Mouse (Mus musculus): Measurements from ENCODE around the gene Cables2. TPM values are rescaled to one million over a fixed set of nuclear protein-coding genes. Genes with fewer than 3 reads are reported as not detected.
A peak's percentile ranks its signal among the peaks of the same experiment; 100 is the strongest.

The Cables2 gene
- polyA plus RNA-seq, 1 experiment: 13.2 TPM

DNA sequence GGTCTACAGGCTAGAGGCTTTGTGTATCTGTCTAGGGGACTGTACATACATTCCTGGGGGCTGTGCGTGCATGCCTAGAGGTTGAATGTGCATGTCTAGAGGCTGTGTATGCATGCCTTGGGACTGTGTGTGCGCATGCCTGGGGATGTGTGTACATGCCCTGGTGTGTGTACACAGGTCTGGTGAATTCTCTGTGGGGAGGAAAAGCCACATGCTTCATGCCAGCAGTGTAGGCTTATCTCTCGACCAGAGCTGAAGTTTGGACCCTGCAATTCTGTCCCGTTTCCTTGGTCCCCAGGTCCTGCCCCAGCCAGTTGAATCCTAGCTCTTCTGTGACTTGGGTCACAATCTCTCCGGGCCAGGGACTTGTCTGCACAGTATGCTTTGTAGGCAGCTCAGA, 18.3 kb upstream of the Cables2 start:
- peak overlapping the region; percentile 63 for H3K27ac ChIP-seq (ENCODE audit: insufficient read depth, low read length)
- TF ChIP-seq EP300 (IDR thresholded peaks at IDR 0.05; ENCODE audit: insufficient read depth, low read depth, low read length): no peak
- no peaks in the 10 kb centered on the region for H3K27me3 ChIP-seq (ENCODE audit: control insufficient read depth, insufficient read depth, low read length, poor library complexity, severe bottlenecking)
- peaks cover 26% of the 10 kb centered on the region for H3K4me1 ChIP-seq (ENCODE audit: control insufficient read depth, insufficient read depth, low read length)
- no peaks in the 10 kb centered on the region for H3K36me3 ChIP-seq (ENCODE audit: control insufficient read depth, insufficient read depth, low read length, poor library complexity, severe bottlenecking)
- H3K4me3 ChIP-seq (ENCODE audit: low read depth, low read length): peak overlapping the region; percentile 35
- no peaks in the 10 kb centered on the region for H3K9me3 ChIP-seq (replicated peaks; ENCODE audit: control insufficient read depth, insufficient read depth, low read length, poor library complexity, severe bottlenecking)
- no peak overlapping the region for H3K9ac ChIP-seq (ENCODE audit: low read depth, poor library complexity, severe bottlenecking)

DNA sequence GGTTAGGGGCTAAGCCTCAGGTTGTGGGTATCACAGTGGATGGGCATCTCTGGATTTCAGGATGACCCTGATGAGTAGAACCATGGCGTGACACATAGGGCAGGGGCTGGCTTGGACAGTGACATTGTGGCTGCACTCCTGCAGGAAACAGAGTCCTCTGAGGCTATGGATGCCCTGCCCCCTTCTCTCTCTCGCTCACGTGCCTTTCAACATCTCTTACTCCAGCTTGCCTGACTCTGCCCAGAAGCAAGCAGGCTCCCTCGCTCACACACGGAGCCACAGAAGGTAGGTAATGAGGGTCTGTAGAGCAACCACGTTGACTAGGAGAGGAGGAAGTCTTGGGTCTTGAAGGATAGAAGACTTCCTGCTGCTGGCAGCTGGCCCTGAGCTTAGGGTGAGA, 17.2 kb upstream of the Cables2 start:
- no peaks in the 10 kb centered on the region for H3K27me3 ChIP-seq (ENCODE audit: control insufficient read depth, insufficient read depth, low read length, poor library complexity, severe bottlenecking)
- H3K4me3 ChIP-seq (ENCODE audit: low read depth, low read length): peak overlapping the region; percentile 35
- H3K27ac ChIP-seq (ENCODE audit: insufficient read depth, low read length): peak overlapping the region; percentile 39; the same call in 1 of the 2 replicates
- H3K9ac ChIP-seq (ENCODE audit: low read depth, poor library complexity, severe bottlenecking): 0 out of 2 replicates have a peak overlapping the region, but pooled peaks have one; percentile 4
- peaks cover 26% of the 10 kb centered on the region for H3K4me1 ChIP-seq (ENCODE audit: control insufficient read depth, insufficient read depth, low read length)
- TF ChIP-seq CTCF (IDR thresholded peaks at IDR 0.05; ENCODE audit: low read depth, low read length): no peak
- TF ChIP-seq EP300 (IDR thresholded peaks at IDR 0.05; ENCODE audit: insufficient read depth, low read depth, low read length): peak; percentile 54; the same call in 1 of the 2 replicates
- no peak for TF ChIP-seq POLR2A (IDR thresholded peaks at IDR 0.05; ENCODE audit: insufficient read depth, low read length)
- no peaks in the 10 kb centered on the region for H3K36me3 ChIP-seq (ENCODE audit: control insufficient read depth, insufficient read depth, low read length, poor library complexity, severe bottlenecking)
- no peaks in the 10 kb centered on the region for H3K9me3 ChIP-seq (replicated peaks; ENCODE audit: control insufficient read depth, insufficient read depth, low read length, poor library complexity, severe bottlenecking)

DNA sequence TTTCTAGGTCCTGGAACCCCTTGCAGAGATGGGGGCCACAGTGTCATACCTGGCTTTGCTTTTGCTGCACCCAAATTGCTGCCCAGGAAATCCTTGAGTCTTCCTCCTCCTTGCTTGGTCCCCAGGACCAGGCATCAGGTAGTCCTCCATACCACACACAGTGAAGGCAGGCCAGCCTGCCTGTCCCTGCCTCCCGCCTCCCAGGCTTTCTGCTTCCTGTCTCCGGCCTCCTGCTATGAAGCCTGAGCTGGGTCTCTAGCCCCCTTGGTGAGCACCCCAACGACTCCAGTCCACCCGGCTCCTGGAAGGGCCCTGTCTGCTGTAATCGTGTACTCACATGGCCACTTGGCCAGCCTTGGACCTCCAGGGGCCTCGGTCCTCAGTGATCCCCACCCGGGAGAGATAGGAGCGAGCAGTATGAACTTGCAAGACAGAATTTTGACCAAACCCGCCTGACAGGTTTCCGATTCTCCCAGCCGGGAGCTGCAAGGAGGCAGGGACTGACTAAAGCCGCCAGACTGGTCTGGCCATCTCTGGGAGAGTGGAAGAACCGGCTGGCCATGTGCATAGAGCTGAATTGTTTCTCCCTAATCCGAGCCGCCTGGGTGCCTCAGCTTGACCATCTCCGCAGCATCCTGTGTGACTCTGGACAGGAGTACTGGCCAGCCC, 16.3 kb upstream of the Cables2 start, which contains the start of gene Rbbp8nl:
TSS of gene Rbbp8nl (minus strand) at position 440 of the 669 bp plus-strand sequence.
- Histone ChIP-seq H3K9ac (ENCODE audit: low read depth, poor library complexity, severe bottlenecking) (peak within 1 kb of the TSS; percentile 4), H3K27ac (ENCODE audit: insufficient read depth, low read length) (peak within 1 kb of the TSS; percentile 83), H3K27me3 (ENCODE audit: control insufficient read depth, insufficient read depth, low read length, poor library complexity, severe bottlenecking) (no peaks in the 10 kb centered on the region), H3K36me3 (ENCODE audit: control insufficient read depth, insufficient read depth, low read length, poor library complexity, severe bottlenecking) (no peaks in the 10 kb centered on the region), H3K9me3 (replicated peaks; ENCODE audit: control insufficient read depth, insufficient read depth, low read length, poor library complexity, severe bottlenecking) (no peaks in the 10 kb centered on the region), H3K4me1 (ENCODE audit: control insufficient read depth, insufficient read depth, low read length) (peaks cover 25% of the 10 kb centered on the region), H3K4me3 (ENCODE audit: low read depth, low read length) (peak within 1 kb of the TSS; percentile 35)
- peak; percentile 83; the same call in 1 of the 2 replicates for TF ChIP-seq EP300 (IDR thresholded peaks at IDR 0.05; ENCODE audit: insufficient read depth, low read depth, low read length)
- no peak for TF ChIP-seq CTCF (IDR thresholded peaks at IDR 0.05; ENCODE audit: low read depth, low read length)

DNA sequence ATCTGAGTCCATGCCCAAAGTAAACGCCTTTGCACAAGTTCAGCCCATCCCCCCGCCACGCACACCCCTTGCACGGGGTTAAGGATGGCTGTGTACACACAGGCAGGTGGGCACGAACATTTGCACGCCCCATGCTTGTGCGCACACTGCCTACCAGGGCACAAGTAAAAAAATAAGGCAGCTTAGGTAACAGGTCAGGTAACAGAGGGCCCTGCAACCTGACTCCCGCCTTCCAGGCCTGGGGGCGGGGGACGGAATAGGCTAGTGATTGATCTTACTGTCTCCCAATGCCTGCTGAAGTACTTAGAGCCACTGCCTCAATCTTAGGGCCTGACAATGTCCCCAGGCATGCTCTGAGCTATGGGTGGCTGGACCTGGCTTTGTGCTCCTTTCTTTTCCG, 15.7 kb upstream of the Cables2 start:
- peaks cover 20% of the 10 kb centered on the region for H3K4me1 ChIP-seq (ENCODE audit: control insufficient read depth, insufficient read depth, low read length)
- peak overlapping the region; percentile 38 for H3K27ac ChIP-seq (ENCODE audit: insufficient read depth, low read length)
- TF ChIP-seq POLR2A (IDR thresholded peaks at IDR 0.05; ENCODE audit: insufficient read depth, low read length) (no peak), EP300 (IDR thresholded peaks at IDR 0.05; ENCODE audit: insufficient read depth, low read depth, low read length) (peak; percentile 56; the same call in 1 of the 2 replicates)
- H3K27me3 ChIP-seq (ENCODE audit: control insufficient read depth, insufficient read depth, low read length, poor library complexity, severe bottlenecking): no peaks in the 10 kb centered on the region
- H3K9me3 ChIP-seq (replicated peaks; ENCODE audit: control insufficient read depth, insufficient read depth, low read length, poor library complexity, severe bottlenecking): no peaks in the 10 kb centered on the region
- peak overlapping the region; percentile 16 for H3K4me3 ChIP-seq (ENCODE audit: low read depth, low read length)
- no peaks in the 10 kb centered on the region for H3K36me3 ChIP-seq (ENCODE audit: control insufficient read depth, insufficient read depth, low read length, poor library complexity, severe bottlenecking)
- H3K9ac ChIP-seq (ENCODE audit: low read depth, poor library complexity, severe bottlenecking): peak overlapping the region; percentile 4; the same call in 1 of the 2 replicates

DNA sequence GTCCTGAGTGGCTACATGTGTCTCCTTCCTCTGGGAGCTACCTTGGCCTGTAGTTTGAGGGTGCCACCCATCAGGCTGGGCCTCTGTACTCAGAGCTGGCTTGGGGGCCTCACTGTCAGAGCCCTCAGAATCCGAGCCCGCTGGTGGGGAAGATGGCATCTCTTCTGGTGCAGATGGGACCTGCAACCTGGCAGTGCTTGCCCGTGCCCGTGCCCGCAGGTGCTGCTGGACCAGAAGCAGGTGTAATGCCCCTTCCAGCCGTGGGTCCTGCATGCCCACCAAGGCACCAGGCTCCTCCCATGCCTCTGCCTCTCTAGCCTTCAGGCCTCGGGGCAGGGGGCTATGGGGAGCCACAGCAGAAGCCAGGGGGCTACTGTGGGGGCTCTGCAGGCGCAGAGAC, 6.0 kb upstream of the Cables2 start:
- Histone ChIP-seq H3K9me3 (replicated peaks; ENCODE audit: control insufficient read depth, insufficient read depth, low read length, poor library complexity, severe bottlenecking) (no peaks in the 10 kb centered on the region), H3K27ac (ENCODE audit: insufficient read depth, low read length) (no peak overlapping the region), H3K4me3 (ENCODE audit: low read depth, low read length) (no peak overlapping the region), H3K27me3 (ENCODE audit: control insufficient read depth, insufficient read depth, low read length, poor library complexity, severe bottlenecking) (no peaks in the 10 kb centered on the region), H3K4me1 (ENCODE audit: control insufficient read depth, insufficient read depth, low read length) (peaks cover 11% of the 10 kb centered on the region), H3K9ac (ENCODE audit: low read depth, poor library complexity, severe bottlenecking) (no peak overlapping the region), H3K36me3 (ENCODE audit: control insufficient read depth, insufficient read depth, low read length, poor library complexity, severe bottlenecking) (no peaks in the 10 kb centered on the region)
- TF ChIP-seq POLR2A (IDR thresholded peaks at IDR 0.05; ENCODE audit: insufficient read depth, low read length): no peak
- TF ChIP-seq CTCF (IDR thresholded peaks at IDR 0.05; ENCODE audit: low read depth, low read length): no peak
- no peak for TF ChIP-seq EP300 (IDR thresholded peaks at IDR 0.05; ENCODE audit: insufficient read depth, low read depth, low read length)

DNA sequence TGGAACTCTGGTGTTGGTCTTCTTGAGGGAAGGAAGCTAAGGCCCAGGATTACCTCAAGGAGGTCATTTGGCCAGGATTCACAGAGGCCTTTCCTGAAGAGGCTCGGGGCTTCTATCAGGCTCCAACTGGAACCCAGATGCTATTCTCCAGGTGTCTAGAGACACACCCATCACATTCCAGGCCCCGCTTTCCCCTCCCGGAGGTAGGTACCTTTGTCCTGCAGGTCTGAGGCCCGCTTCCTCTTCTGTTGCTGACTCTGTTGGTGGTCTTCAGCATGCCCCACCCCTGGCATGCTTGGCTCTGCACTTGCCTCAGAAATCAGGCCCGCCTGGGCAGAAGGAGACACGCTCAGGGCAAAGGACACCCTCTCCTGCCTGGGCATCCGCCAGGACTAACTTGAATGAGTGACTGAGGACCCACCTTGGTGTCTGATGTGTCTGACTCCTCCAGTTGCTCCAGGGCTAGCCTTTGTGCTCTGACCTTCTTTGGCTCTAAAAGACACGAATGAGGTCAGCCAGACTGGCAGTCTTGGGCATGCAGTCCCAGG, 4.6 kb upstream of the Cables2 start:
- TF ChIP-seq POLR2A (IDR thresholded peaks at IDR 0.05; ENCODE audit: insufficient read depth, low read length) (no peak), EP300 (IDR thresholded peaks at IDR 0.05; ENCODE audit: insufficient read depth, low read depth, low read length) (peak; percentile 91)
- Histone ChIP-seq H3K4me1 (ENCODE audit: control insufficient read depth, insufficient read depth, low read length) (peaks cover 11% of the 10 kb centered on the region), H3K36me3 (ENCODE audit: control insufficient read depth, insufficient read depth, low read length, poor library complexity, severe bottlenecking) (no peaks in the 10 kb centered on the region), H3K9ac (ENCODE audit: low read depth, poor library complexity, severe bottlenecking) (no peak overlapping the region), H3K27me3 (ENCODE audit: control insufficient read depth, insufficient read depth, low read length, poor library complexity, severe bottlenecking) (no peaks in the 10 kb centered on the region), H3K9me3 (replicated peaks; ENCODE audit: control insufficient read depth, insufficient read depth, low read length, poor library complexity, severe bottlenecking) (no peaks in the 10 kb centered on the region), H3K27ac (ENCODE audit: insufficient read depth, low read length) (peak overlapping the region; percentile 77), H3K4me3 (ENCODE audit: low read depth, low read length) (no peak overlapping the region)
